Mouse (Mus musculus) neutrophil, adult 5-6 weeks (primary cell): ENCODE data around the gene Olfr1310. TPM values are rescaled to one million over a fixed set of nuclear protein-coding genes. Genes with fewer than 3 reads are reported as not detected.
"Not testable (repeated sequence)": the region's sequence is repeated elsewhere in the genome, so short reads cannot be mapped to it uniquely, and the experiment has no call there.

Source experiments
- ATAC-seq: fragments of 151-379, 151-347 bp; 2 replicates; pipeline ENCODE4 v1.8.0; 2017; ENCODE audit warnings: mild to moderate bottlenecking, moderate TSS enrichment; ENCODE audit not compliant: insufficient number of reproducible peaks, poor library complexity, low FRiP score, severe bottlenecking; ENCODE audit errors: extremely low read depth
- total RNA-seq: library from RNA; stranded (forward); fragments of 200-1000 nt; gene quantifications from 2 replicates; pipeline ENCODE4 v1.2.3, GENCODE M21; 2017

Gene Olfr1310
- total RNA-seq: 1.4 TPM in 1 of 2 replicates, not detected in the other

DNA sequence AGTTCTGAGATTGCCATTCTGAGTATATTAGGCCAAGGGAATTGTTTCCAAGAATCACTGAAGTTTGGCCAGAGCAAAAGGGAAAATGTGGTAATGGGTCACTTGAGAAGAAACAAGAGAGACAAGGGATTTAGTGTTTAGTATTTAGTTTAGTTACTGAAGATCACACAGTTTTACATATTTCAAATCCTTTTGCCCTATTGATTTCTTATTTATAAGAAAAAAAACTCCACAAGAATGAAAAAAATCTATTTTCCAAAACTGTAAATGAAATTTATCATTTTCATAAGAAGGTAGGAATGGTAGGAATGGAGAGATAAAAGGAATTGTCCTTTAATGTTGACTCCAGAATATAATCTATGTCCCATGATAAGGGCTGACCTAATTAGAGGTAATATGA, at the start of gene Olfr1310:
Gene Olfr1310 (minus strand): TSS at position 101 of the 400 bp plus-strand sequence.
- no peak for ATAC-seq

DNA sequence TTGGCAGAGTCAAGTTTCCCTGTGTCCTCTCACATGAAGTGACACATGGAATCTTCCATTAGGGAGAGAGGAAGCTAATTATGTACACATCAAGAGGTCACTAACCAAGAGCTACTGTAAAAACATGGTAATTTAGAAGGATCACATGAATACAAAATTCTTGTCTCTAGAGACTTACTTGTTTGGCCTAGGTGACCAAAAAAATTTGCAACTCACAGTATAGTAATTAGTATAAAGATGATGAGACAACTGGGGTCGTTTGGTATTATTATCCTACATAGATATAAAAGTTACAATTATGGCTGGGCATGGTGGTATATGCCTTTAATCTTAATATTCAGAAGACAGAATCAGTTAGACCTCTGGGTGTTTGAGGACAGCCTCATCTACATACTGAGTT, 37.6 kb upstream of the Olfr1310 start, which contains the start of gene Olfr1312:
Gene Olfr1312 (minus strand): TSS at position 101 of the 400 bp plus-strand sequence.
- ATAC-seq: no peak

DNA sequence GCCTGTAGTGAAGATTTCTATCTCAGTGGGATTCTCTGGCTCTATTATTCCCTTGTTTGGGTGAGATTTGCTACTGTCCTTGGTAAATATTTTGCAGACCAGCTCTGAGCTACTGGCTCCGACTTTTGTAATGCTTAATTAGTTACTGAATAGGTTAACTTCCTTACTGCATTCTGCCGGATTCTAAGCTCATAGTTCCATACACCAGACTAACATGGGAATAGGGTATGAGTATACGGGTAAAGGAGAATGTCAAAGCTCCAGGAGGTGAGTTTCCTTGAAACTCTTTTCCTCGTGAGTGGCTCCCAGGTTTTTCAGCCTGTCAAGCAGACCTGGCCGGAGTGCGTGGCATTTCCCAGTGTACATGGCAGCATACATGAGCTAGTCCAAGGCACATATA, 14.5 kb upstream of the Olfr1310 start:
- not testable (repeated sequence) for ATAC-seq

DNA sequence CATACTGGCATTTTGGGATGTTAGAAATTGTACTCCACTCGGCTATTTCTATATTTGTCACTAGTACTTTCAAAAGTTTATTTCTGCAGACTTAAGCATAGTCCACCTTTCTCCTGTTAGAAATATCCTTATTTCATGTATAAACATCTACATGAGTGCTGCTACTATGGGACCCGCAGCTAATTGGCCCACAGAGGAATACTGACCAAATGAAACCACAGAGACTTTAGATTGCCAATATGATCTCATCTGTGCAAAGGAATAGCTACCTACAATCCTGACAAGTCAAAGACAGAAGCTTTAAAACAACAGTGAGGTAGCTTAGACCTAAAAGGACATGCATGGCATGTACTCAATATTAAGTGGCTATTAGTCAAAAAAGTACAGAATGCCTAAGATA, 11.8 kb upstream of the Olfr1310 start, which contains the start of gene Olfr1311:
Gene Olfr1311 (minus strand): TSS at position 101 of the 400 bp plus-strand sequence.
- no peak for ATAC-seq

- no peak for ATAC-seq
Observed at GRCm38 (mm10) chr2:112014900-112015299, 2.4 kb upstream of the Olfr1310 start.

GRCm38 (mm10) chr2:111990181-111990580, 22.3 kb downstream of the Olfr1310 start, which contains the start of gene Olfr1309:
Gene Olfr1309, minus strand, starts transcription at chr2:111990281.
- no peak for ATAC-seq

DNA sequence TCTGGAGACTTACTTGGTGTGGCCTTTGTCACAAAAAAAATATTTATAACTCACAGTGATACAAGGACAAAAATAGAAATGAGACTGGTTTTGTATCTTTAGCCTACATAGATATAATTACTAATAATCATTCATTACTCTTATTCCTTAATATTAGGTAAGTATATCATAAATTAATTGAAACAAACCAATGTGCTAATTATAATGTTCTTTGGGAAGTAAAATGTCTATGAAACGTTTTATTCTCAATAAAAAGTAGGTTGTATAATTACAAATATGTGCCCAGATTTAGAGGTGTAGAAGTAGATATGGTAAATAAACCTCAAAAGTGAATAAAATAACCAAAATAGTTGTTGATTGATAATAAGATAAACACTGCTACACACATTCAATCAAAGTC, 47.7 kb downstream of the Olfr1310 start, which contains the start of gene Olfr1308:
Gene Olfr1308 (minus strand): TSS at position 101 of the 400 bp plus-strand sequence.
- ATAC-seq: no peak

Other genes with a start within 250 kb of the Olfr1310 start
- 0.25 TPM in 1 of 2 replicates, not detected in the other for gene Olfr1302, start 235.3 kb downstream of the Olfr1310 start, total RNA-seq
- not detected in 2 replicates for gene Olfr1303, start 192.4 kb downstream of the Olfr1310 start, total RNA-seq
- not detected in 2 replicates for gene Olfr1305, start 135.6 kb downstream of the Olfr1310 start, total RNA-seq
- not detected in 2 replicates for gene Olfr1306, start 96.4 kb downstream of the Olfr1310 start, total RNA-seq
- gene Olfr1307, start 63.3 kb downstream of the Olfr1310 start, total RNA-seq: under 0.01 and 0.12 TPM in 2 replicates
- not detected in 2 replicates for gene Olfr1308, start 47.8 kb downstream of the Olfr1310 start, total RNA-seq
- not detected in 2 replicates for gene Olfr1309, start 22.4 kb downstream of the Olfr1310 start, total RNA-seq
- gene Olfr1311, start 11.7 kb upstream of the Olfr1310 start, total RNA-seq: not detected in 2 replicates
- not detected in 2 replicates for gene Olfr1312, start 37.5 kb upstream of the Olfr1310 start, total RNA-seq
- gene Olfr1313, start 65.1 kb upstream of the Olfr1310 start, total RNA-seq: not detected in 2 replicates
- not detected in 2 replicates for gene Olfr1314, start 84.1 kb upstream of the Olfr1310 start, total RNA-seq
- gene Olfr1315-ps1, start 102.7 kb upstream of the Olfr1310 start, total RNA-seq: not detected in 2 replicates
- gene Olfr1316, start 122.3 kb upstream of the Olfr1310 start, total RNA-seq: not detected in 2 replicates
- not detected in 2 replicates for gene Olfr1317, start 127.6 kb upstream of the Olfr1310 start, total RNA-seq
- not detected in 2 replicates for gene Olfr1318, start 141.5 kb upstream of the Olfr1310 start, total RNA-seq
- 12.5 and 19.2 TPM in 2 replicates for gene Lpcat4, start 226.8 kb upstream of the Olfr1310 start, total RNA-seq
- not detected in 2 replicates for gene Nutm1, start 246.6 kb upstream of the Olfr1310 start, total RNA-seq
- 34.6 and 45.7 TPM in 2 replicates for gene Nop10, start 249.2 kb upstream of the Olfr1310 start, total RNA-seq